Mouse (Mus musculus): Measurements from ENCODE around the gene Prap1.
"Not testable (repeated sequence)": the region's sequence is repeated elsewhere in the genome, so short reads cannot be mapped to it uniquely, and the experiment has no call there.

The Prap1 gene

DNA sequence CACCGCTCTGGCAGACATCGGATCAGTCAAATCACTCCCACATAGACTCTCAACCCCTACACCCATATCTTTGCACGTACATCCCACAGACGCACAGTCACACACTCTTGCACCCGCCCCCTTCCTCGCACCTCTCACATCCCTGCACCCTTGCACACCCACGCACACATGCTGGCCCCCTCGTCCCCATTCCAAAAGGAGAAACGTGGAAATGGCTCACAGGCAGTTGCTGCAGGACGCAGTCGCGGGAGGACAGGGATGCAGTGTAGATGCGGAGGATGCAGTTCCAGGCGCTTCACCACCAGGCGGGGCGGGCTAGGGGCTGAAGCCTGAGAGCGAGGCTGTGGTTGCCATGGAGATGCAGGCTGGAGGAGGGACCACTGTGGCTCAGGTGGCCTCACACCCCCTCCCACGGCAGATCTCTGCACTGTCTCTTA, 10.9 kb upstream of the Prap1 start, which contains the start of gene Caly:
Gene Caly, minus strand, starts transcription at position 307 of the 437 bp plus-strand sequence.
- no peak for DNase-seq

GRCm38 (mm10) chr7:140090601-140091000, 2.6 kb upstream of the Prap1 start:
- DNase-seq: no peak

- no peak for DNase-seq
Observed at GRCm38 (mm10) chr7:140094954-140095353, 1.8 kb downstream of the Prap1 start.

- DNase-seq: no peak
Observed at GRCm38 (mm10) chr7:140095556-140095955, 2.4 kb downstream of the Prap1 start.

- no peak for DNase-seq
Observed at GRCm38 (mm10) chr7:140096055-140096454, 2.9 kb downstream of the Prap1 start.

GRCm38 (mm10) chr7:140098466-140098865, 5.3 kb downstream of the Prap1 start:
- DNase-seq: no peak

DNA sequence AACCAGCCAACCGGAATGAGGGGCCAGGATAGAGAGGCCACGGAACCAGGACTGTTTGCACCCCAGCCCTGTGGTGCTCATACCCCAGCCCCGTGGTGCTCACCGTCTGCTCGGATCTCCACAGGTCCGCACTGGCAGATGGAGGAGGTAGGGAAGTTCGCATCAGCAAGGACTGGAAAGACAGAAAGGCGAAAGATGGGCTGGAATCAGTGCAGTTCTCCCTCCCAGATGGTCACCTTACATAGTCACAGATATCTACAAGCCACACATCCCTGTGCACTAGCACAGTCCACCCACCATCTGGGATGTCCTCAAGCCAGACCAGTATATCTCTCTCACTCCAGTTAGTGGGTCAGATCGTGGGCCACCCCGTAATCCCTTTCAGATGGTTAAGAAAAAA, 8.3 kb downstream of the Prap1 start:
- no peak for DNase-seq

DNA sequence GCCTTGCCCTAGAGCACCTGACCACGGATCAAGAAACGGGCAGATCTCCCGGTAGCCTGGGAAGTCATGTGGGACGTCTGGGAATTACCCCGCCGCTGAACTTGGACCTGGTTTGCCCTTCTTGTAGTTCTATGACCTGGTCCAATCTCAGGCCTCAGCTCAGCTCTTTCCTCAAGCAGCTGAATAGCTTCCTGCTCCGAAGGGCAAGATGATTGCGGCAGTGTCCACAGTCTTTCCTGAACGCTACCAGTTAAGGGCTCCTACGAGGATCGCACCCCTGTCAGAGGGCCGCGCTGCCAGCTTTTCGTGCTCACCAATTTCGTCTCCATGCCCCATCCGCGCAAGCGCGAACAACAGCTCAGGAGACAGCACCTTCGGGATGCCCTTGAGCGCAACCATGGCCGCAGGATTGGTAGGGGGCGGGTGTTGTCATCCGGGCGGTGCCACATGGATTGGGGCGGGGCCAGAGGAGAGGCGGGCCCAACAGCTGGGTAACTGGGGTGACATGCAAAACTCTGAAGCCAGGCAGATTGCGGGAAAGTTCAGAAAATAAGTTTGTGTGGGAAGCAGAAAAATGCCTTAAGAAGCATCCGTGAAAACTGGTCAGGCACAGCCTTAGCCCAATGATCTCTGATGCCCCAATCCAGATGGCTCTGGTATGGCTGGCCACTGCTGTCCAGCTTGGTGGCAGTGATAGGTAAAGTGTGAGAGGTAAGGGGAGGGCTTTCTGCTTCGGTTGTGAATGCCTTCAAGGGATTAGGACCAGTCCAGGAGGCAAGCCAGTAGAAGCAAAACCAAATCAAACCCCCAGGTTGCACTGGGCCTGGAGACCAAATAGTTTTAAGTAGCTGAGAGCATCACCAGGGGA, 9.0 kb downstream of the Prap1 start, which contains the start of gene Fuom:
Gene Fuom, minus strand, starts transcription at position 449 of the 868 bp plus-strand sequence.
- peak; percentile 90 for DNase-seq

DNA sequence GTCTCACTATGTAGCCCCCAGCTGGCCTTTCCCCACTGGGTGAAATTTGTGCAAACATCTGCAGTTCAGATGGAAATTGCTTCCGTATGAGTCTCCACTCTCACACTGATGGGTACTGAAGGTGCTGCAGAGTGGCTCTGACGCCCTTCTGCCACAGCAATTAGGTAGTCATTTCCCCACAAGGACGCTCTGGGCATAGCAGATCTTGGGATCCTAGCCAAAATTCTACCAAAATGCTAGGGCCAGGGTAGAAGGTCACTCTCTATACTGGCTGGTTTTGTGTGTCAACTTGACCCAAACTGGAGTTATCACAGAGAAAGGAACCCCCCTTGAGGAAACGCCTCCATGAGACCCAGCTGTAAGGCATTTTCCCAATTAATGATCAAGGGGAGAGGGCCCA, 10.8 kb downstream of the Prap1 start:
- DNase-seq: no peak

GRCm38 (mm10) chr7:140111943-140112342, 18.7 kb downstream of the Prap1 start:
- peak; percentile 62 for DNase-seq

GRCm38 (mm10) chr7:140115583-140116328, 22.6 kb downstream of the Prap1 start, which contains the start of gene Paox:
Gene Paox, plus strand, starts transcription at chr7:140115799.
- peak; percentile 85 for DNase-seq

DNA sequence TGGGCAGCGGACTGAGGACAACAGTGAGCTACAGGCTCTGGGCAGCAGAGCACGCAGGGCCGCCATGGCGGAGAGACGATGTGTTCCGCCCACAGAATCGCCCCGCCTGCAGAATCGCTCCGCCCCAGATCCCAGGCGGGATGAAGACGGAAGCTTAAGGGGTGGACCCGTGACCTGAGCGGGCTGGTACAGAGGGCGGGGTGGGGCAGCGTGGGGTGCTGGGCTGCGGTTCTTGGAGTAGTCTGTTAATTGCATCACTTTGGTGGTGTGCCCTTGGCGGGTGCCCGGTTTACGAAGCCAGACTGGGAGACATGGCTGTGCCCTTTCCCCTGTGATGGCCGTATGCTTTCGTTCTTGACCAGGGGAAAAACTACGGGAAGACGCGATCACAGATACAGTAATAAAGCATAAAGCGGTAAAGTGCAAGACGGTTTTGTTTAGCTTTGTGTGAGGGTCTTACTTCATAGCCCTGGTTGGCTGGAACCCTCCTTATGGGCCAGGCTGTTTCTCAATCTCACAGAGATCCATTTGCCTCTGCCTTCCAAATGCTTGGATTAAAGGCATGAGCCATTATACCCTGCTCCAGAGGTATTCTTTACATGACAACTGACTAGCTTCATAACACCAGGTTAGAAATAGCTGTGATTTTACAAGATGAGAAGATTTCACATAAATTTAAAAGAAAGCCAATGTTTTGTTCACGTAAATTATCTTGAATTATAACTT, 23.3 kb downstream of the Prap1 start, which contains the start of gene Echs1:
Gene Echs1, minus strand, starts transcription at position 148 of the 726 bp plus-strand sequence.
- DNase-seq: peak; percentile 96

DNA sequence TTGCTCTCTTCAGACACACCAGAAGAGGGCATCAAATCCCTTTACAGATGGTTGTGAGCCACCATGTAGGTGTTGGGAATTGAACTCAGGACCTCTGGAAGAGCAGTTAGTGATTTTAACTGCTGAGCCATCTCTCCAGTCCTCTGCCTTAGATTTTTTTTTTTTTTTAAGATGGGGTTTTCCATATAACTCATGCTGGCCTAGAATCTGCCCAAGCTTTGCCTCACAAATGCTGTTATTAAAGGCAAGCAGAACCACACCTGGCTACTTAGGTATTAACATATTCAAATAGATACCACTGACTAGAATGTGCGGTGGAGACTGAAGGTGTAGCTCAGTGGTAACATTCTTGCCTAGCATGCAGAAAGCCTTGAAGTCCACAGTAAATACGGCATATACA, 27.3 kb downstream of the Prap1 start:
- DNase-seq: no peak

DNA sequence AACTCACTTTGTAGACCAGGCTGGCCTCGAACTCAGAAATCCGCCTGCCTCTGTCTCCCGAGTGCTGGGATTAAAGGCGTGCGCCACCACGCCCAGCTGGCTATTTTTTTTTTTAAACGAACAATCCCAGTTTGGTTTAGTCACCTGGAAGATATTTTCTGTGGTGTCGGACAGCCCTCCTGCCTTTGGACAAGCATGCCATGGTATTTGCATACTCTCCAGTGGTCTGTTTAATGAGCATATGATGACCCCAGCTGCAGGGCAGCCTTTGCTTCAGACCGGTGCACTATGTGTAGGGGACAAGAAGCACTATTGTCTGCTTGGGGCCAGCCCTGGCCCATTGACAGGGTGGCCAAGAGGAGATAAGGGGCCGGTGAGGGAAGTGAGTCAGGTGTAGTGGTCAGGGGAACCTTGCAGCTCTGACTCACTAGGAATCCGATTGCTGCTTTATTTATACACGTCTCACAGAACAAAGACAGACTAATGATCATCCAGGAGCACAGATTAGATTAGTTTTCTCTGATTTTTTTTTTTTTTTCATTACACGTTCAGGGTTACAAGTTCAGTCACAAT, 28.2 kb downstream of the Prap1 start:
- no peak for DNase-seq

DNA sequence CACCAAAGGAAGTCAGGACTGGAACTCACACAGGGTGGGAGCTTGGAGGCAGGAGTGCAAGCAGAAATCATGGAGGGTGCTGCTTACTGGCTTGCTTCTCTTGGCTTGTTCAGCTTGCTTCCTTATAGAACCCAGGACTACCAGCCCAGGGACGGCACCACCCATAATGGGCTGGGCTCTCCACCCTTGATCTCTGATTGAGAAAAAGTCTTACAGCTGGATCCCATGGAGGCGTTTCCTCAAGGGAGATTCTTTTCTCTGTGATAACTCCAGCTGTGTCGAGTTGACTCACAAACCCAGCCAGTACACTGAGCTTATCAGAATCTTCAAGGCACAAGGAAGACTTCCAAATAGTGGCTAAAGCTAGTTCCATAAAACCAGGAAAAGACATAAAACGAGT, 29.6 kb downstream of the Prap1 start:
- no peak for DNase-seq

DNA sequence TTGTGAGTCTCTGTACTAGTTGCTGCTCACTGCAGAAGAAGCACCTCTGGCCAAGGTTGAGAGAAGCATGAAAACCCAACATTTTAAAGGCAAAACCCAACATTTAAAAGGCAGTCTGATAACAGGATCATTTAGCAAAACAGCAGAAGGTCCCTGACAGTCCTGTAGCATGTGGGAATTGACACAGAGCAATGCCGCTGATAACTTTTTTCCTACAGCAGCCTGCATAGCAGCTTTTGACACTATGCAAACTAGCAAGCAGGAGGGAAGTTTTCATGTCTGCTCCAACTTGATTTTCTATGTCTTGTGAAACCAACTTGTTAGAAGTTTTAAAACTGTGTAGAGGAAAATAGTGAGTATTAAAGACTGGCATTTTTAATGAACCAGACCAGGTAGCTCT, 31.2 kb downstream of the Prap1 start:
- DNase-seq: no peak

DNA sequence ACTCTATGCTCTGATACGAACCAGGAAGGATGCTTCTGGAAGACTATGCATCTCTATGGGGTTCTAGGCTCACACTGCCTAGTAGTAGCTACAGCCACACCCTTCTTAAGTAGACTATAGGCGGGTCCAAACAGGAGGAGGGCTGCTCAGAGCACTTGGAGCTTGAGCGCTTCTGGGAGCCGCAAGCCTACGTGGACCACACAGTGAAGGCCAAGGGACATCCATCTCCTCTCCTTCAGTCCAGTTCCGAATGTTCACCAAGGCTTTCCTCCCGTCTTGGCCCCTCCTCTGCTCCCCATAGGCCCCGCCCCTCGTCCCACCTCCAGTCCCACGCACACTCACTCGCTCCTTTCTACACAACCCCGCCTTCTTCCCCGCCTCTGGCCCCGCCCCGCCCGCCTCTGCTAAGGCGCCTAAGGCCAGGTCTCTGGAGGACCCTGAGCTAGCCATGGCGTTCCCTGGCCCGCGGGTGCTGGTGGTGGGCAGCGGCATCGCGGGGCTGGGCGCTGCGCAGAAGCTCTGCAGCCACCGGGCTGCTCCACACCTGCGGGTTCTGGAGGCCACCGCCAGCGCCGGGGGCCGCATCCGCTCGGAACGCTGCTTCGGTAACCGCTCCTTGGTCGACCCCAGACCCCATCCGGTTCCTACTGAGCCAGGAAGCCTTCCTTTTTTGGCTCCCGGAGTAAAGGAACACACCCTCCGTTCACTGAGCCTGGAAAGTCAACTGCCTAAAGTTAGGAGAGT, 32.3 kb downstream of the Prap1 start:
- DNase-seq: peak; percentile 98

DNA sequence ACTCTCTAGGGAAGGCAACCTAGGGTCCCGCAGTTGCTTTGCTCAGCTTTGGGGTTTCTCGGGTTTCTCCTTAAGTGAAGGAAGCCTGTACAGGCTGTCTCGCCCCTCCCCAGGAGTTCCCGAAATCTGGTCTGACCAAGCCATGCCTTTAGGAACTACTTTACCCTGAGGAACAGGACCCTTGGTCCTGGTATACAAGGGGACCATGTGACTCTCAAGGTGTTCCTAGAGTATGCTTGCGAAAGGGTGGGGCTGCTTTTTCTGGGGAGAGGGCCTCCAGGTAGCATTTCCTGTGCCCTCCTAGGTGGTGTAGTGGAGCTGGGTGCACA, 32.8 kb downstream of the Prap1 start:
- DNase-seq: peak; percentile 11

- DNase-seq: no peak
Observed at GRCm38 (mm10) chr7:140126934-140127333, 33.7 kb downstream of the Prap1 start.

DNA sequence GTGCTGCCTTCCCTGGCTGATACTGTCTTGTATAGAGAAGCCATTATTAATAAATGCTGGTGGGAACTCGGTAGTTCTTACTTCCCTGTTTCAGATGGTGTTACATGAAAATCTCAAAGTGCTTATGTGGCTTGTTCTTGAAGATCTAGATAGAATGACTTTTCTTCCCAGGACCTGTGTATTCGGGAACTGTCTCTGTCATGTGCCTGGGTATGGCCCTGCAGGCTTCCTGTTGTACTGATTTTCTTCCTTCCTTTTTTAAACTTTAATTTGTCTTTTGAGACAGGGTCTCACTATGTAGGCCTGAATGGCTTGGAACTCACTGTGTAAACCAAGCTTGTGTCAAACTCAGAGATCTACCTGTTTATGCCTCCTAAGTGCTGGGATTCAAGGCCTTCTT, 34.7 kb downstream of the Prap1 start:
- no peak for DNase-seq

DNA sequence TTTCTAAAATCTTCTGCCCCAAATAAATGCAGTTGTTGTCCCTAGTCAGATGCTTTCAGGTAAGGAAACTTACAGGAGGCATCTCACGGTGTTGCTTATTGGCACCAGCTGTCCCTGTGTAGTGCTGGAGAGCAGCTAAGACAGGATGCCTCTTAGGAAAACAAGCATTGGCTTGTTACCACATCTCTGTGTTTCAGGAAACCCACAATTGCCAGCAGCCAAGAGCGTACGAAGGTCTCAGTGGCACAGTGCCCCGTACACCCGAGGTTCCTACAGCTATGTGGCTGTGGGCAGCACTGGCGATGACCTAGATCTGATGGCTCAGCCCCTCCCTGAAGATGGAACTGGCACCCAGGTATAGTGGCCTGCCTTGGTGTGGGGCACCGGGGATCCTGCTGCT, 39.0 kb downstream of the Prap1 start:
- DNase-seq: not testable (repeated sequence)

DNA sequence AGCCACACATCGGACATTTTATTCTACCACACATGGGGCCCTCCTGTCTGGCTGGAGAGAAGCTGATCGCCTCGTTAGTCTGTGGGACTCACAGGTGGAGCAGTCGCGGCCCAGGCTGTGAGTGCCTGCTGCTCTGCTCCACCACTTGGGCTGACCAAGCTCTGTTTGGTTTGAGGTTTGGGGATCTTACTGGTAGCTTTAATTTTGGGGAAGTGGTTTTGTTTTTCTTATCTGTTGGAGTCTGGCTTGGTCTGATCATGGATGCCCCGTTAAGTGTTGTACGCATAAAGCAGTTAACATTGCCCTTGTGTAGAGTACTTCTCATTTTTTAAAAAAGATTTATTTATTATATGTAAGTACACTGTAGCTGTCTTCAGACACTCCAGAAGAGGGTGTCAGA, 40.8 kb downstream of the Prap1 start:
- DNase-seq: not testable (repeated sequence)
